Mouse (Mus musculus) adrenal gland, adult (tissue): Measurements from ENCODE around the gene Olfr250.
"Not testable (repeated sequence)": the region's sequence is repeated elsewhere in the genome, so short reads cannot be mapped to it uniquely, and the experiment has no call there.

Experiments
- DNase-seq, 2 experiments: peaks; one replicate each; pipeline ENCODE4 v3.0.0; 2022 to 2023; ENCODE audit warnings: low spot score in 1 of 2; ENCODE audit not compliant: inconsistent age in 2 of 2

Olfr250 gene

DNA sequence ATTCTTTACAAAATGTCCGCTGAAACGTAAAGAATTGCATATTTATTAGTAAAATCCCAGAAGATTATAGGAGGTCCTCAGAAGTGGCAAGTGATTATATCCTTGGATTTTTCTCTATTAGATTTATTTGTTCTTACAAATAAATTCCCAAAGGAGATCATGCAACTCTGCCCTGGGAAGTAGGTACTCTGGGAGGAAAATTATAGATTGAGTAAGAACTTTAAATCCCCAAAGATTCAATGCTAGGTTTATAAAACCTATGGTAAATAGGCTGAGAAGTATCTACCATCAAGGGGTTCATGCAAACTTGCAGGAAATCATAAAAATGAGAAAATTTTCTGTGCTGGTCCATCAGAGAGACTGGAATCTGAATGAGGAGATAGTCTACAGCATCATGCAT, at the start of gene Olfr250:
Gene Olfr250 (plus strand): TSS at position 301 of the 400 bp plus-strand sequence.
- DNase-seq, result no peak

DNA sequence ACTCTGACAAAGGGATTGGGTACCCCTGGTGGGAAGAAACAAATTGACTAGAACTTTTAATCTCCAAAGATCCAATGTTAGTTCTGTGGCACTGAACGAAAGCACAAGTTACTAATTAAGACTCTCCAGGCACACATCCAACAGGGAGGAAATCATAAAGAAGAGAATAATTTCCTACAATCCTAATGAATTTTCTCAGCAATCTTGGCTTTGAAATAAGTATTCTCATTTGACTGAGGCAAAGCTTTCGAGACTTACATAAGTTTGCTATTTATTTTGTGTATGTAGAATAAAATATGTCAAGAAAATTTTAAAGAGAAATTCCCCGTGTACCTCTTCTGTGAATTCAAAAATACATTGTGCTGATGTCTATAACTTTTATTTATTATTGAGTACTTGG, 37.9 kb upstream of the Olfr250 start, which contains the start of gene Olfr25:
Gene Olfr25 (plus strand): TSS at position 301 of the 400 bp plus-strand sequence.
- no peak for DNase-seq

DNA sequence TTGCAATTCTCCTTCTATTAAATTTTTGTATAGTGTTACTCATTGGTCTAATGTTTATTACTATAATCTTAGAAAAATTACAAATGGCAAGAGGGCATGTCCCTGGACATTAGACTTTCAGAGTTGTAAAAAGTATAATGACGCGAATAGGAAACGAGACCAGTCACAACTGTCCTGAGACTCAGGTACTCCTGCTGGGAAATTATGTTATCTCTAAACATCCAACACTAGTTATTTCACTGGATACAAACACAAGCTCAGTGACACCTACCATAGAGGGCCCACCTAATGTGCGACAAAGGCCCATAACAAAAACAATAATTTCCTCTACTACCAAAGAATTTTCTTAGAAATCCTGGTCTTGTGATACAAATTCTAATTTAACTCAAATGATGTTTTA, 18.6 kb upstream of the Olfr250 start, which contains the start of gene Olfr898:
Gene Olfr898 (plus strand): TSS at position 301 of the 400 bp plus-strand sequence.
- no peak for DNase-seq

DNA sequence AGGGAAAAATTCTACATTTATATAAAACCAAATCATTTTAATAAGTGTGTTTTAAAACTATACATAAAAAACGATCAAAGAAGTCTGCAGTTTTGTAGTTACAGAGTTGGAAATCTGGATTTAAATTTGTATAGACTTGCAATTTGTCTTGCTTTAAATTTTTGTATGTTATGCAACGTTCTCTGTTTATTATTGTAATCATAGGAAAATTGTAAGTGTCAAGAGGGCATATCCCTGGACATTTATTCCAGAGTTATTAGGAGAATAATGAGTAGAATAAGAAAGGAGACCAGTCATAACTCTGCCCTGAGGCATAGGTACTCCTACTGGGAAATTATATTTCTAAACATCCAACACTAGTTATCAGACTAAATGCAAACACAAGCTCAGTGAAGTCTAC, 10.1 kb downstream of the Olfr250 start, which contains the start of gene Olfr251:
Gene Olfr251 (plus strand): TSS at position 301 of the 400 bp plus-strand sequence.
- DNase-seq, result no peak

DNA sequence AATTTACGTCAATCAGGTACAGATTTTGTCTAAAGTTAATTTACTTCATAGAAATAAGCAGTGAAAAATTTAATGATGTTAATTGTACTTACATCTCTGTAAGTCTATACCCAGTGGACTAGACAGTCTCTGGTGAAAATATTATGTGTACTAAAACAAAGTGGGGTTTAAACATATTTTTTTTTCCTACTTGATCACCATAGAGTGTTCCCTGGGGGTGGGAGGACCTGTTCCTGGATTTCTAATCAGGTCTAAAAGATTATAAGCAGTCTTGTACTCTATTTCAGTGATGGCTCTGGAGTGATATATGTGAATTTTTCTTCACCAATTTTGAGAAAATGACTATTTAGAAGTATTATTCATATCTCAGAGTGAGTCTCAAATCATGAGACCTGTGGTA, 34.7 kb downstream of the Olfr250 start, which contains the start of gene Olfr147:
Gene Olfr147 (plus strand): TSS at position 301 of the 400 bp plus-strand sequence.
- DNase-seq, result no peak

DNA sequence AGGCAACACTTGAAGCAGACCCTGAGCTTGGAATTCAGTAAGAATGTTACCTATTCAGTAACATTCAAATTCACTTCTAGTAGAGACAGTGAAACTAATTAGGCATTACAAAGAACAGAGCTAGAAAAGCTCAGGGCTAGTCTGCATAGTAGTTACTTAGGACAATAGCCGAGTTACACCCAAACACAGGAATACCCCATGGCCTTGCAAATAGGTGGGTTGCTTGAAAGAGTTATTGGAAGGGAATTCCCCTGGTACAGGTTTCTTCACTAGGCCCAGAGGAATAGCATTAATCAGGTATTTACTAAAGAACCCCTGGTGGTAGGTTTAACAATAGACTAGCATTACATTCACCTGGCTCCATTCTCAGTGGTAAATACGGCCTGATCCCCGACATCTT, 40.8 kb downstream of the Olfr250 start:
- DNase-seq, result not testable (repeated sequence)

DNA sequence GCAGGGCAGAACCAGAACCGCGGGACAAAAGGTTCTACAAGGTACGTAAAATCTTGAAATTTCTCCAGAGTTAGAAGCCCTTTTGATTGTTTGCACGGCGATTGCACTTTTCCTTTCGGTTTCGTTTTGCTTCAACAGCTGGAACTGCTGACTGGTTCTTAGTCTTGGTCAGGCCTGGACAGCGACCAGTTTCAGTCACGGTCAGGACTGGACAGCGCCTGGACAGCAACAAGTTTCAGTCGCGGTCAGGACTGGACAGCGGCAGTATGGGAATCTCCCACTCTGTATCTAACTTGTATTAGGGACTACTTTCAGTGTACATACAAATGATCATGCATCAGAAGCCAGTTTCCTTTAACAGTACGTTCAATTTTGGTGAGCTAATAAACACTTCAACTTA, 46.8 kb downstream of the Olfr250 start:
- DNase-seq, result not testable (repeated sequence)
